Mouse (Mus musculus) MEL (cell line): Measurements from ENCODE around the gene Pten.

Source experiments
- BHLHE40 ChIP-seq: IDR thresholded peaks from 2 replicates; pipeline ENCODE4 v1.6.1; 2012; ENCODE audit warnings: low read depth, mild to moderate bottlenecking, inconsistent platforms, low read length, improper control_type of control experiment, borderline replicate concordance
- CTCF ChIP-seq, 3 experiments: IDR thresholded peaks in 2 of 3; conservative IDR thresholded peaks in 1 of 3; 2 replicates each; pipeline ENCODE4 v1.5.1; 2011 to 2012; ENCODE audit warnings: low read length in 3 of 3, low read depth in 2 of 3, mild to moderate bottlenecking in 2 of 3, improper control_type of control experiment in 1 of 3, inconsistent platforms in 1 of 3, mixed read lengths in 1 of 3, moderate library complexity in 1 of 3; ENCODE audit not compliant: control insufficient read depth in 1 of 3, insufficient read depth in 1 of 3, poor library complexity in 1 of 3, severe bottlenecking in 1 of 3
- JUND ChIP-seq: IDR thresholded peaks from 2 replicates; pipeline ENCODE4 v1.6.1; 2011; ENCODE audit warnings: low read depth, mild to moderate bottlenecking, improper control_type of control experiment, low read length
- MAZ ChIP-seq: IDR thresholded peaks from 2 replicates; pipeline ENCODE4 v1.6.1; 2012; ENCODE audit warnings: low read depth, mild to moderate bottlenecking, inconsistent platforms, low read length, improper control_type of control experiment
- POLR2AphosphoS2 ChIP-seq: IDR thresholded peaks from 2 replicates; pipeline ENCODE4 v1.6.1; 2011; ENCODE audit warnings: low read length, improper control_type of control experiment
- POLR2AphosphoS5 ChIP-seq: IDR thresholded peaks from 2 replicates; pipeline ENCODE4 v1.6.1; 2012; ENCODE audit warnings: low read depth, borderline replicate concordance, mild to moderate bottlenecking, inconsistent platforms, low read length, moderate library complexity, mixed read lengths
- SIN3A ChIP-seq: IDR thresholded peaks from 2 replicates; pipeline ENCODE4 v1.6.1; 2012; ENCODE audit warnings: low read length, improper control_type of control experiment, inconsistent platforms
- TCF12 ChIP-seq: IDR thresholded peaks from 2 replicates; pipeline ENCODE4 v1.6.1; 2014; ENCODE audit warnings: low read depth, mild to moderate bottlenecking, inconsistent platforms, low read length, improper control_type of control experiment, moderate library complexity
- ZKSCAN1 ChIP-seq: IDR thresholded peaks from 2 replicates; pipeline ENCODE4 v1.6.1; 2012; ENCODE audit warnings: low read depth, mild to moderate bottlenecking, inconsistent platforms, low read length, improper control_type of control experiment, moderate library complexity

- TF ChIP-seq POLR2AphosphoS5 (no peak), JUND (no peak), POLR2AphosphoS2 (no peak), CTCF (IDR thresholded peaks at IDR 0.05 in 2 of 3, conservative IDR thresholded peaks at IDR 0.05 in 1 of 3; ENCODE audit: control insufficient read depth in 1 of 3, insufficient read depth in 1 of 3, low read depth in 2 of 3, low read length in 3 of 3, poor library complexity in 1 of 3, severe bottlenecking in 1 of 3) (peak; percentile 60 to 95 (median 86)), SIN3A (no peak), BHLHE40 (no peak), TCF12 (no peak), MAZ (no peak), ZKSCAN1 (no peak)
Measured at GRCm38 (mm10) chr19:32715201-32715600, 42.1 kb upstream of the Pten start.
